Mouse (Mus musculus): ENCODE measurements around the gene Gm49450. TPM values are rescaled to one million over a fixed set of nuclear protein-coding genes. Genes with fewer than 3 reads are reported as not detected.

Gene Gm49450
- polyA plus RNA-seq, 1 experiment from 2014 or later: not detected

DNA sequence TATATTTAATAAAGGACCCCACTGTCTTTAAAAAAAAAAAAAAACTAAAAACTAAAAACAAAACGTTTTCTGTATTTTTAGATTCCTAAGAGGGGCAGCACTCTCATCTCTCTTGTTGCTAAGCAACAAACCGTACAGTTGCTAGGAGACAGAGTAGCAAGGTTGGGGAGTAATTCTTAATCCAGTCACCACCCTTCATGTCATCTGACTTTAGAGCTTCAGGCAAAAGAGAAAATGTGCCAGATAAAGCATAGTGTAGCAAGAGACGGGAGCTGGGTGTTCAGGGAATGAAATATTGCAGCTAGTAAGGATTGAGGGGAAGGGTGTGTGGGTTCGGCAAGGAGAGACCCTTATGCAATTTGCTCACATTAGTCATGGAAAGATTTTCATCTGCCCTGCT is 17.8 kb upstream of the Gm49450 start:
- Histone ChIP-seq H3K9ac (no peak overlapping the region), H3K4me2 (no peak overlapping the region), H3K4me1 (replicated peaks) (peaks cover 16% of the 10 kb centered on the region), H3K36me3 (no peaks in the 10 kb centered on the region), H3K4me3 (replicated peaks) (no peak overlapping the region), H3K9me3 (replicated peaks) (no peaks in the 10 kb centered on the region), H3K27ac (no peak overlapping the region), H3K27me3 (0 out of 2 replicates have a peak, but pooled peaks cover 9% of the 10 kb centered on the region)
- ATAC-seq (ENCODE audit: low read depth): no peak
- DNase-seq: no peak
- WGBS (ENCODE audit: insufficient replicate concordance): 64% methylated on average over 4 of the region's 4 CpGs

DNA sequence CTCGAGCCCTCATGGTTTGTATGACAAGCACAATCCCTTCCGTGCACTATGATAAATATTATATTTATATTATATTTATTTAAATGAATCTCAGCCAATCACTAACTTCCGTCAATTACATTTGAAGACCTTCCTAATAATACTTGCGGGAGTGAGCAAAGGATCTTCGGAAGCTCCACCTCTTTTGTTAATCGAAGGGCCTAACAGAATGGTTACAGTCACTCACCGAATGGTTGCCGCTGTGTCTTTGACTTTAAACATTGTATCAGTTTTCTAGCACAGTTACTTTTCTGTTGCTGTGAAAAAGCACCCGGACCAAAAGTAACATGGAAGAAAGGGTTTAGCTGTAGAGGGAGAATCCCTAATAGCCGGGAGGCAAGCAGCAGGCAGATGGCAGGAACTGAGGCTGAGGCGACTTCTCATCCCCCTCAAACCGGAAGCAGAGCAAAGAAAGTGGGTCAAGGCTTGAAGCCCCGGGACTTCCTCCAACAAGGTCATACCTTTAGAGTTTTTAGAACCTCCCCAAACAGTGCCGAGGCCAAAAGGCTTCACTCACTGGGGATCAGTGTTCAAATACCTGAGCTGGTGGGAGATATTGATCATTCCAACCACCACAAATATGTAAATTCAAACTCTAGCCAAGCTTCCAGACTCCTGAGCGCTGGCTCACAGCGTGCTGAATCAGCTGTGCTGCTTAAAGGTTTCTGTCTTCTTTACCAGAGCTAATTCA is 16.2 kb upstream of the Gm49450 start:
- no peak overlapping the region for H3K9ac ChIP-seq
- no peak overlapping the region for H3K4me3 ChIP-seq (replicated peaks)
- no peaks in the 10 kb centered on the region for H3K36me3 ChIP-seq
- DNase-seq (no peak), ATAC-seq (ENCODE audit: low read depth) (no peak)
- peaks cover 16% of the 10 kb centered on the region for H3K4me1 ChIP-seq (replicated peaks)
- no peak overlapping the region for H3K27ac ChIP-seq
- H3K9me3 ChIP-seq (replicated peaks): no peaks in the 10 kb centered on the region
- H3K4me2 ChIP-seq: 0 out of 2 replicates have a peak overlapping the region, but pooled peaks have one; percentile 0
- WGBS (ENCODE audit: insufficient replicate concordance): 30% methylated on average over 16 of the region's 16 CpGs
- 0 out of 2 replicates have a peak, but pooled peaks cover 9% of the 10 kb centered on the region for H3K27me3 ChIP-seq

DNA sequence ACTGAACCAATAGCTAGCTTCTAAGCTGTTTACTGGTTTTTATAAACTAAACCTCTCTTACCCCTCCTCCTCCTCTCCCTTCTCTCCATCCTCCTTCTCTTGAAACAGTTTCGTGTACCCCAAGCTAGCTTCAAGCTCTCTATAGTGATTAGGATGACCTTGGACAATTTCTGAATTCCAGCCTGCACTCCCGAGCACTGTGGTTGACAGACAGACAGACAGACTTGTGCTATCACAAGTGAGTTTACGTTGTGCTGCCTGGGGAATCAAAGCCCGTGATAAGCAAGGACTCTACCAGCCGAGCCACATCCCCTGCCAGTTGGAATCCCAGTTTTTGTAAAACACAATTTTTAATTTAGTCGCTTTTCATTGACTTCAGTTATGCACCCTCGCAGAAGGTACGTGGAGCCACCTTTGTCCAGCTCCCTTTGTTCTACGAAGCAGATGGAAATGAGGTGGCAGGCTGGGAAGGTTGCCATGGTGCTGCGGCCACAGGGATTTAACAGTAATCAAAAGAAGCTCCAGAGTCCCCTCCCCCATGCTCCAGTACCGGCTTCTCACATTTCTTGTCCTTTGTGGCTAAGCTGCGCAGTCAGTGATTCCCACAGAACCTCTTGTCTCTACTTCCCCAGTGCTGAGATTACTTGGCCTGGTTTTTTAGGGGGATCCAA is 15.5 kb upstream of the Gm49450 start:
- Histone ChIP-seq H3K4me2 (no peak overlapping the region), H3K36me3 (no peaks in the 10 kb centered on the region), H3K27ac (no peak overlapping the region), H3K4me3 (replicated peaks) (no peak overlapping the region), H3K27me3 (0 out of 2 replicates have a peak, but pooled peaks cover 9% of the 10 kb centered on the region), H3K4me1 (replicated peaks) (peaks cover 16% of the 10 kb centered on the region), H3K9ac (no peak overlapping the region), H3K9me3 (replicated peaks) (no peaks in the 10 kb centered on the region)
- ATAC-seq (ENCODE audit: low read depth) (no peak), DNase-seq (no peak)
- WGBS (ENCODE audit: insufficient replicate concordance): 42% methylated on average over 12 of the region's 12 CpGs

DNA sequence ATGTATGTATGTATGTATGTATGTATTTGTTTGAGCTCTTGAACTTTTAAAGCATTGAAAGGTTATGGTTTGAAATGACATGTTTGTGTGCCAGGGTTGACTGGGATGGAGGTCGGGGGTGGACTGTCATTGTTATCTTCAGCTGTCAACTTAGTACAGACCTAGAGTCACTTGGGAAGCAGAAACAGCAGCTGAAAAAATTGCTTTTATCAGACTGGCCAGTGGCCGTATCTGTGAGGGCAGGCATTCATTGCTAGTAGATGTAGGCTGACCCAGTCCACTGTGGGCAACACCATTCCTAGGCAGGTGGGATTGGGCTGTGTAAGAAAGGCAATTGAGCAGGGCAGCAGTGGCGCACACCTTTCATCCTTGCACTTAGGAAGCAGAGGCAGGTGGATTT is 6.2 kb upstream of the Gm49450 start:
- Histone ChIP-seq H3K4me2 (no peak overlapping the region), H3K9ac (no peak overlapping the region), H3K4me1 (replicated peaks) (peaks cover 13% of the 10 kb centered on the region), H3K4me3 (replicated peaks) (no peak overlapping the region), H3K27me3 (peaks cover 6% of the 10 kb centered on the region), H3K9me3 (replicated peaks) (no peaks in the 10 kb centered on the region), H3K36me3 (no peaks in the 10 kb centered on the region), H3K27ac (no peak overlapping the region)
- peak; percentile 20 for DNase-seq
- WGBS (ENCODE audit: insufficient replicate concordance): 37% methylated on average over 3 of the region's 3 CpGs
- peak; percentile 67 for ATAC-seq (ENCODE audit: low read depth)

DNA sequence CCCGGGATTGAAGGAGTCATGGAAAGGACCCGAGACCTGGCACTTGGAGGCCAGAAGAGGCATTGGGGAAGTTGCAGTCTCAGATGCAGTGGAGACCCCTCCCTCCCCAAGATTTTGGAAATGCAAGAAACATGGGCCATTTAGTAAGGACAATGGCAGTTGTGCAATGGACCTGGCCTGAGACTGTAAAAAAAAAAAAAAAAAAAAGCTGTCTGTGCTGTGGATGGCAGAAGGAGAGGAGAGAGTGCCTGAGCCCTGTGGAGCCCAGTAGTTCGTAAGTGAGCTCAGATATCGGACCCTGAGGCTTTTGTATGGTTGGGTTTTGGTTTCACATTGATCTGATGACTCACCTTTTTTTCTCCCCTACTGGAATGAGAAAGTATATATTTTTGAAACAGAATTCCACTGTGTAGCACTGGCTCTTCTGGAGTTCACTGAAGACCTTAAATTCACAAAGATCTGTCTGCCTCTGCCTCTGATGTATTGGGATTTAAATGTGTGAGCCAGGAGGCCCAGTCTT is 5.6 kb upstream of the Gm49450 start:
- H3K9me3 ChIP-seq (replicated peaks): no peaks in the 10 kb centered on the region
- H3K4me1 ChIP-seq (replicated peaks): peaks cover 18% of the 10 kb centered on the region
- no peak overlapping the region for H3K9ac ChIP-seq
- DNase-seq (no peak), ATAC-seq (ENCODE audit: low read depth) (no peak)
- H3K27me3 ChIP-seq: peaks cover 11% of the 10 kb centered on the region
- no peak overlapping the region for H3K4me2 ChIP-seq
- H3K36me3 ChIP-seq: no peaks in the 10 kb centered on the region
- no peak overlapping the region for H3K4me3 ChIP-seq (replicated peaks)
- no peak overlapping the region for H3K27ac ChIP-seq
- 78% methylated on average over 4 of the region's 4 CpGs for WGBS (ENCODE audit: insufficient replicate concordance)

DNA sequence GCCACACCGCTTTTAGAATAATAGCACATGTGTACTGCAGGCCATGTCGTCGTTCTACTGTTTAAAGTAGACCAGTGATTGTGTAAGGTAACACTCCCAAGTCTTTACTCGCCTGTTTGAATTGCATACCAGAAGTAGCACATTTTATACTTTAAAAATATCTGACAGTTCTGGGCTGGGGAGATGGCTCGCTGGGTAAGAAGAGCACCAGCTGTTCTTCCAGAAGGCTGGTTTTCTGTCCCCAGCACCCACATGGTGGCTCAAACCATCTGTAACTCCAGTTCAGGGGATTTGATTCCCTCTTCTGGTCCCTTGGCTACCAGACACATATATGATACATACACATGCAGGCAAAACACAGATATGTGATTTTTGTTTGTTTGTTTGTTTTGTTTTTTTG is 4.1 kb upstream of the Gm49450 start:
- Histone ChIP-seq H3K9ac (no peak overlapping the region), H3K4me1 (replicated peaks) (peaks cover 31% of the 10 kb centered on the region), H3K27ac (no peak overlapping the region), H3K36me3 (no peaks in the 10 kb centered on the region), H3K4me3 (replicated peaks) (no peak overlapping the region), H3K27me3 (peaks cover 20% of the 10 kb centered on the region), H3K4me2 (no peak overlapping the region), H3K9me3 (replicated peaks) (no peaks in the 10 kb centered on the region)
- WGBS (ENCODE audit: insufficient replicate concordance): 71% methylated on average over 5 of the region's 5 CpGs
- DNase-seq: no peak
- ATAC-seq (ENCODE audit: low read depth): no peak

DNA sequence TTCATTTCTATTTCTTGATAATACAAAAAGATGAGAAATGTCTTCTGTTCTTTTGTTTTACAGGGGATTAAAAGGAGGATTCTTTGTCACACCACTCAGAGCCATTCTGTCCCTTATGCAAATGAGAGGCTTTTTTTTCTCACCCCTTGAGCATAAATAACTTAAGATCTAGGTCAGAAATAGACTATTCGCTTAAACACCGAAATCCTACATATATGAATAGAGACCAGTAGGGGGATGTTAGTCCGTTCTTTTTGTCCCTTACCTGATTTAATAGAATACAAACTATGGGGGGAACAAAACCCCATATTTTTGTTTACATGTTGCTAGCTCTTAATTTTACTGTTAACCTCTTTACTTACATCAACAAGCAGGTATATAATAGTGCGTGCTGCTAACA is 2.6 kb upstream of the Gm49450 start:
- H3K27me3 ChIP-seq: peaks cover 20% of the 10 kb centered on the region
- peaks cover 36% of the 10 kb centered on the region for H3K4me1 ChIP-seq (replicated peaks)
- H3K27ac ChIP-seq: no peak overlapping the region
- H3K9me3 ChIP-seq (replicated peaks): no peaks in the 10 kb centered on the region
- H3K36me3 ChIP-seq: no peaks in the 10 kb centered on the region
- ATAC-seq (ENCODE audit: low read depth) (no peak), DNase-seq (no peak)
- no peak overlapping the region for H3K4me3 ChIP-seq (replicated peaks)
- H3K9ac ChIP-seq: no peak overlapping the region
- WGBS (ENCODE audit: insufficient replicate concordance): 80% methylated on average over 4 of the region's 4 CpGs
- H3K4me2 ChIP-seq: no peak overlapping the region

DNA sequence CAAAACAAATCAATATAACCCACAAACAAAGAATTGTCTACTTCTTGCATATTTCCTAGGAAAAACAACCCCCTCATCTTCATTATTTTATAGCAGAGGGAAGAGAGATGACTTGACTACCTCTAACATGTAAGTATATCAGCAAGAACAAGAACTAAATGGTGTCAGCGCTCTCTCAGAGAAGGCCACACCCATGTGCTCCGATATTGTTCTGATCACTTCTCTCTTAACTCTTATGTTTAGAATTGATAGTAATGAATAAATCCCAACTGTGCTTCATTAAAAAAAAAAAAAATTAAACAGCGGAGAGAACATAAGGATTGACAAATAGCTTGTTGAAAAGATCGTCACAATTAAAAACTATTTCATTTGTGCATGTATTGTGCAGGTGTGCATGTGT is 2.0 kb upstream of the Gm49450 start:
- peaks cover 20% of the 10 kb centered on the region for H3K27me3 ChIP-seq
- 66% methylated on average over 4 of the region's 4 CpGs for WGBS (ENCODE audit: insufficient replicate concordance)
- no peak overlapping the region for H3K4me3 ChIP-seq (replicated peaks)
- H3K4me1 ChIP-seq (replicated peaks): peaks cover 36% of the 10 kb centered on the region
- ATAC-seq (ENCODE audit: low read depth) (no peak), DNase-seq (no peak)
- no peak overlapping the region for H3K9ac ChIP-seq
- no peaks in the 10 kb centered on the region for H3K36me3 ChIP-seq
- H3K4me2 ChIP-seq: no peak overlapping the region
- H3K9me3 ChIP-seq (replicated peaks): no peaks in the 10 kb centered on the region
- H3K27ac ChIP-seq: no peak overlapping the region

DNA sequence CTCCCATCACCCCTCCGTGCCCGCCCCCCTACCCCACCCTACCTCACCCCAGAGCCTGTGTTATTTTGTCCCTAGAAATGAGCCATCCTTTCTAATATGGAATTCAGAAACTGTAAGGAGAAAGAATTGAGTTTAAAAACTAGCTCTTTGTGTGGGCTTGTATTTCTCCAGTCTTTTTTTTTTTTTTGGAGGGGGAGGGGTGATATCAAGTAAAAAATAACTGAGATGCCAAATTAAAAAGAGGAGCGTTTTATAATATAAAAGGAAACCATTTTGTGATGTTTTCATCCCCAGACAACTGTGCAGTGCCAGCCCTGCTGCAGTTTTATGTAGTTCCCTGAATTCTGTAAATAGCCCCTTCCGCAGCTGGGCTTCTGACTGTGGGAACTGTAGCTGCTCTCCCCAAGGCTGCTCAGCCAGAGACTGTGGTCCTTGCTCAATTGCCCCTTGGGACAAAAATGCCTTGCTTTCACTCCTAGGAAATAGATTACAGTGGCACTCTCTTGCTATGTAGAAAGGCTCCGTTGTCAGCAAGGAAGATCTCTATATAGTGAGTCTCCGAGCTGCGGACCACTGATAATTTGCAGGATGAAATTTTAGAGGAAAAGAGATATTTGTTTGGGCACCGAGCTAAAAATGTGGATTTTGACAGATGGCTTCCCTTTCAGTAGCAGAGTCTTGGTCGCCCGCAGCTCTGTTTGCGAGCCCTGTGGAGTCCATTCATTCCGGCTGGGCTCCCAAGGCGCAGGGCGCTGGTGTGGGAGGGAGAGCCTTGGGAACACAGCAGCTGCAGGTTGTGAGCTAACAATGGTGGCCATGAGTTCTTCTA is 1.3 kb upstream of the Gm49450 start:
- DNase-seq (no peak), ATAC-seq (ENCODE audit: low read depth) (no peak)
- H3K4me1 ChIP-seq (replicated peaks): peaks cover 34% of the 10 kb centered on the region
- H3K4me2 ChIP-seq: peak overlapping the region; percentile 3
- H3K9ac ChIP-seq: 0 out of 2 replicates have a peak overlapping the region, but pooled peaks have one; percentile 33
- WGBS (ENCODE audit: insufficient replicate concordance): 42% methylated on average over 14 of the region's 14 CpGs
- peaks cover 20% of the 10 kb centered on the region for H3K27me3 ChIP-seq
- no peak overlapping the region for H3K27ac ChIP-seq
- no peak overlapping the region for H3K4me3 ChIP-seq (replicated peaks)
- no peaks in the 10 kb centered on the region for H3K9me3 ChIP-seq (replicated peaks)
- H3K36me3 ChIP-seq: no peaks in the 10 kb centered on the region

DNA sequence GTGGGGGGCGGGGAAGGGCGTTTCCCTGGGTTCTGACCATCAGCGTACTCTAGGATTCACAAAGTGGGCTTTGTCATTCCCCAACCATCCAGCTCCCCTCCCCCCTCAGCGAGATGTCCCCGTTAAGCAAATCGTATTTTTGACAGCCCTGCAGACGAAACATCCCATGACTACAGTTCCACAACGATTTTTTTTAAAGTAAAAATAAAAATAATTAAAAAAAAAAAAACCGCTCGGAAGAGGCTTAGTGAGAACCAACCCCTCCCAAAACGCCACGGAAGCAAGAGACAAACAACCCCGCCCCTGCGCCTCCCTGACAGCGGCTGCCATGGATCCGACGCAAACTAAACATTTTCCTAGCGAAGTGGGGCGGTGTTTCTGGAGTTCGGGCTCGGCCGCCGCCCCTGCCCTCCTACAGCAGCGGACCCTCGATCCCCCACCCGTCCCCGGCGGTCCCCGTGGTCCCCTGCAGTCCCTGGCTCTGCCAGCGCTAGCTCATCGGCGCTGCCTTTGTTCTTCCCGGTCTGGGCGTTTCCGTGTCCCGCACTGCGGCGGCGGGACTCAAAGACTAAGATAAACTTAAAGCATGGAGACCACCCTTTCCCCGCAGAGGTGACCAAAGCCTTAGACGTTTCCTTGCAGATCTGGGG is 475 bp downstream of the Gm49450 start:
- Histone ChIP-seq H3K4me2 (peak overlapping the region; percentile 90), H3K36me3 (no peaks in the 10 kb centered on the region), H3K27ac (peak overlapping the region; percentile 69), H3K27me3 (peaks cover 20% of the 10 kb centered on the region), H3K9ac (peak overlapping the region; percentile 77), H3K4me3 (replicated peaks) (peak overlapping the region; percentile 77), H3K4me1 (replicated peaks) (peaks cover 29% of the 10 kb centered on the region), H3K9me3 (replicated peaks) (no peaks in the 10 kb centered on the region)
- DNase-seq: peak; percentile 61
- WGBS (ENCODE audit: insufficient replicate concordance): under 1% methylated on average over 41 of the region's 41 CpGs
- peak; percentile 77 for ATAC-seq (ENCODE audit: low read depth)

Data from liver, embryonic 13.5 days (tissue).